Mouse (Mus musculus): ENCODE data around the gene Kctd15. TPM values are rescaled to one million over a fixed set of nuclear protein-coding genes. Genes with fewer than 3 reads are reported as not detected.

Kctd15 gene
- polyA plus RNA-seq, 2 experiments = 18.7 to 77.1 TPM

DNA sequence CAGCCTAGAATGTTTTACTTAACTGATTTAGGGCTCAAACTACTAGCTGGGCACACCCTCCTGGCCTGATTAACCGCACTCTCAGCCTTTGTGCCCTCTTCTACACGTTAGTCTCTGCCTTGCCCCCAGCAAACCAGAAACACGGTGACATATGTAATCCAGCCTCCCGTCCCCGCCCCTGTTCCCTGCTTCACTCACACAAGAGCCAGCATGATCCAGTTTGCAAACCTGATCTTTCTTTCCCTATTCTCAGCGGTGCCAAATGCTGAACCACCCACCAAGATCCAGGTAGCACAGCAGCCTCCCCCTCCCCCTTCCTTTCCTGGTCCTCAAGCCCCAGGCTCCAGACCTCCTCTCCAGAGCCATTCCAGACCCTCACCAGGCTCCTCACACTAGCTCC is 13.2 kb downstream of the Kctd15 start:
- ATAC-seq (ENCODE audit: low FRiP score, low read depth) = no peak
- Histone ChIP-seq H3K4me3 (replicated peaks; ENCODE audit: low read length) (no peak overlapping the region), H3K9ac (ENCODE audit: low read depth, low read length, severe bottlenecking) (no peak overlapping the region), H3K27ac (replicated peaks; ENCODE audit: low read depth, low read length) (no peak overlapping the region), H3K9me3 (ENCODE audit: control insufficient read depth, low read length) (no peaks in the 10 kb centered on the region), H3K36me3 (ENCODE audit: control insufficient read depth, insufficient read depth, low read length) (peaks cover 97% of the 10 kb centered on the region), H3K27me3 (ENCODE audit: control insufficient read depth, insufficient read depth, low read length) (no peaks in the 10 kb centered on the region), H3K4me2 (replicated peaks; ENCODE audit: low read depth, low read length, severe bottlenecking) (no peak overlapping the region), H3K4me1 (ENCODE audit: control insufficient read depth, insufficient read depth, low read length) (0 out of 2 replicates have a peak, but pooled peaks cover 8% of the 10 kb centered on the region)
- no peak for TF ChIP-seq POLR2A (IDR thresholded peaks at IDR 0.05; ENCODE audit: borderline replicate concordance, extremely low read depth, insufficient read depth, insufficient read length)
- 55% methylated on average over 6 of the region's 6 CpGs for WGBS
- DNase-seq (ENCODE audit: low spot score) = no peak

DNA sequence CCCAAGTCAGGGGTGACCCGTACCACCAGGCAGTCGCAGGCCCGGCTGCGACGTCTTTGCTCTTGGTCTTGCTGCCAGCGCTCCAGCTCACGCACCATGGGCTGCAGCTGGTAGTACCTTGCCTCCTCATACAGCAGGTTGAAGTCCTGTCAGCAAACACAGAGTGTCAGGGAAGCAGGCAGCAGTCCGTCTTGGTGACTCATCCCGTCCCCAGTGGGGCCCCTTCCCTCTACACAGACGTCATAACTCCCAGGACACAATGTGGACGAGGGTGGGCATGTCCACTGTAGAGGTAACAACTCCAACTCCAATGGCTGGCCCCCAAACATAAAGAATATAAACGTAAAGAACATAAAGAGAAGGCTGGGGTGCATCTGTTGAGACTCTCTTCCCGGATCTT is 14.6 kb downstream of the Kctd15 start:
- Histone ChIP-seq H3K27ac (replicated peaks; ENCODE audit: low read depth, low read length) (no peak overlapping the region), H3K4me2 (replicated peaks; ENCODE audit: low read depth, low read length, severe bottlenecking) (no peak overlapping the region), H3K27me3 (ENCODE audit: control insufficient read depth, insufficient read depth, low read length) (no peaks in the 10 kb centered on the region), H3K9ac (ENCODE audit: low read depth, low read length, severe bottlenecking) (no peak overlapping the region), H3K9me3 (ENCODE audit: control insufficient read depth, low read length) (no peaks in the 10 kb centered on the region), H3K4me1 (ENCODE audit: control insufficient read depth, insufficient read depth, low read length) (0 out of 2 replicates have a peak, but pooled peaks cover 2% of the 10 kb centered on the region), H3K36me3 (ENCODE audit: control insufficient read depth, insufficient read depth, low read length) (peaks cover 84% of the 10 kb centered on the region), H3K4me3 (replicated peaks; ENCODE audit: low read length) (no peak overlapping the region)
- ATAC-seq (ENCODE audit: low FRiP score, low read depth) = no peak
- no peak for TF ChIP-seq POLR2A (IDR thresholded peaks at IDR 0.05; ENCODE audit: borderline replicate concordance, extremely low read depth, insufficient read depth, insufficient read length)
- DNase-seq (ENCODE audit: low spot score) = no peak
- WGBS = 87% methylated on average over 13 of the region's 13 CpGs

DNA sequence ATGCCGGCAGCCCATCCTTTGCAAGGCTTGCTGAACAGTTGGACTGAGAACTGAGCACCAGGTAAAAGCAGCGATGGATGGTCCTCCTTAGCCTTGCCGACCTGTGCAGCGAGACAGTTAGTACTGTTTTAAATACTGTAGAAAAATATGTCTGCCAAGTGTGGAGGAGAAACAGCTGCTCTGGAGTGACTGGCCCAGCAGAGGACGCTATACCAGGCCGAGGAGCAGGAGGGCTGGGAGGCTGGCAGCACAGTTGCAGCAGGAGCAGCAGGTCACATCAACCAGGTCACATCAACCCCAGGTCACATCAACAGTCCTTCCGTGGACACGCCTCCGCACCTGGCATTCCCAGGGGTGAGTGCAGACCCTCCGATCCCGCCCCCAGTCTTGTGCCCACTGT is 16.7 kb downstream of the Kctd15 start:
- DNase-seq (ENCODE audit: low spot score) = no peak
- Histone ChIP-seq H3K9me3 (ENCODE audit: control insufficient read depth, low read length) (no peaks in the 10 kb centered on the region), H3K4me2 (replicated peaks; ENCODE audit: low read depth, low read length, severe bottlenecking) (no peak overlapping the region), H3K9ac (ENCODE audit: low read depth, low read length, severe bottlenecking) (no peak overlapping the region), H3K4me1 (ENCODE audit: control insufficient read depth, insufficient read depth, low read length) (no peaks in the 10 kb centered on the region), H3K36me3 (ENCODE audit: control insufficient read depth, insufficient read depth, low read length) (peaks cover 62% of the 10 kb centered on the region), H3K27ac (replicated peaks; ENCODE audit: low read depth, low read length) (no peak overlapping the region), H3K27me3 (ENCODE audit: control insufficient read depth, insufficient read depth, low read length) (no peaks in the 10 kb centered on the region), H3K4me3 (replicated peaks; ENCODE audit: low read length) (no peak overlapping the region)
- ATAC-seq (ENCODE audit: low FRiP score, low read depth) = no peak
- no peak for TF ChIP-seq POLR2A (IDR thresholded peaks at IDR 0.05; ENCODE audit: borderline replicate concordance, extremely low read depth, insufficient read depth, insufficient read length)
- WGBS = 89% methylated on average over 9 of the region's 11 CpGs

DNA sequence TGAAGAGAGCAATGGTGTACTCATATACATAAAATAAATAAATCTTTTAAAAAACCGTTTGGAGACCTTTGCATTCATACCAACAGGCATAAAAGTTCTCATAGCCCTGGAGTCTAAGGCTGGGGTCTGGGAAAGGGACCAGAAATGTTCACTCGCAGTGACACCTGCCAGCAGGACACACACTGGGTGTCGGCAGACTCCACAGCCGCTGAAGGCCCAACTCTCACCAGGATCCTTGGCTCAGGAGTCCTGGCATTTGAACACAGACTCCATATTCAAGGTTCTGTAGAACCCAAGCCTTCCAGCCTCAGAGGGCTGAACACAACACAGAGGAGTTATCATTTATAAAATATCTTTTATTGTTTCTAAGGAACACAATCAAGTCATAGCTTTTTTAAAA is 19.9 kb downstream of the Kctd15 start:
- Histone ChIP-seq H3K9ac (ENCODE audit: low read depth, low read length, severe bottlenecking) (no peak overlapping the region), H3K27ac (replicated peaks; ENCODE audit: low read depth, low read length) (no peak overlapping the region), H3K4me3 (replicated peaks; ENCODE audit: low read length) (no peak overlapping the region), H3K4me1 (ENCODE audit: control insufficient read depth, insufficient read depth, low read length) (no peaks in the 10 kb centered on the region), H3K9me3 (ENCODE audit: control insufficient read depth, low read length) (no peaks in the 10 kb centered on the region), H3K27me3 (ENCODE audit: control insufficient read depth, insufficient read depth, low read length) (no peaks in the 10 kb centered on the region), H3K36me3 (ENCODE audit: control insufficient read depth, insufficient read depth, low read length) (peaks cover 32% of the 10 kb centered on the region), H3K4me2 (replicated peaks; ENCODE audit: low read depth, low read length, severe bottlenecking) (no peak overlapping the region)
- WGBS = 76% methylated on average over 4 of the region's 4 CpGs
- no peak for DNase-seq (ENCODE audit: low spot score)
- ATAC-seq (ENCODE audit: low FRiP score, low read depth) = no peak
- no peak for TF ChIP-seq POLR2A (IDR thresholded peaks at IDR 0.05; ENCODE audit: borderline replicate concordance, extremely low read depth, insufficient read depth, insufficient read length)

DNA sequence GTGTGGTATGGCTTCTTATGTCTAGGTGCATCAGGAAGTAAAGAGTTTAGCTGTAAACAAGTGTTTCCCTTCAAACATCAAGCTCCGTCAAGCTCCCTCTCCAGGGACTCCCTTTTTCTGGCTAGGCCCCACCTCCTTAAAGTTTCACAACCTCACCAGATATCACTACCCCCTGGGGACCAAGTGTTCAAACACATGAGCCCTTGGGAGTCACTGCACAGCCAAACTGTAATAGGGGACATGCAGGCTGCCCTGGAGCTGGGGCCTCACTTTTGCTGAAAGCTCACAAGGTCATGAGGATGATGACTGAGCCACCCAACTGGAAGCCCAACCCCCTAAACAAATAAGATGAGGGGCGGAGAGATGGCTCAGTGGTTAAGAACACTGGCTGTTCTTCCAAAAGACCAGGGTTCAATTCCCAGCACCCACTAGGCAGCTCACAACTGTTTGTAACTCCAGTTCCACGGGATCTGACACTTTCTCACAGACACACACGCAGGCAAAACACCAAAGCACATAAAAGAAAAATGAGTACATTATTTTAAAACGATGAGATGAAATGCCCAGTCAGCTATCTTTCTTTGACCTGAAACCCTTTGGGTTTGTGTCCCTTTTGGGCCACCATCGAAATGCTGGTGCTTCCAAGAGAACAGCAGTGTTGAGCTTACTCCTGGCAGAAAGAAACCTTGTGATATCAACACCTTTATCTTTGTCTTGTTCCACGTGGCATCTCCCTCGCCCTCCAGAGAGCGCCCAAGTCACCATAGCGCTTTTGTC is 23.4 kb downstream of the Kctd15 start:
- no peak overlapping the region for H3K27ac ChIP-seq (replicated peaks; ENCODE audit: low read depth, low read length)
- no peaks in the 10 kb centered on the region for H3K27me3 ChIP-seq (ENCODE audit: control insufficient read depth, insufficient read depth, low read length)
- no peak overlapping the region for H3K4me2 ChIP-seq (replicated peaks; ENCODE audit: low read depth, low read length, severe bottlenecking)
- no peak overlapping the region for H3K9ac ChIP-seq (ENCODE audit: low read depth, low read length, severe bottlenecking)
- ATAC-seq (ENCODE audit: low FRiP score, low read depth) (no peak), DNase-seq (ENCODE audit: low spot score) (no peak)
- 84% methylated on average over 10 of the region's 10 CpGs for WGBS
- no peak overlapping the region for H3K4me3 ChIP-seq (replicated peaks; ENCODE audit: low read length)
- TF ChIP-seq POLR2A (IDR thresholded peaks at IDR 0.05; ENCODE audit: borderline replicate concordance, extremely low read depth, insufficient read depth, insufficient read length) = no peak
- no peaks in the 10 kb centered on the region for H3K36me3 ChIP-seq (ENCODE audit: control insufficient read depth, insufficient read depth, low read length)
- H3K9me3 ChIP-seq (ENCODE audit: control insufficient read depth, low read length) = no peaks in the 10 kb centered on the region
- H3K4me1 ChIP-seq (ENCODE audit: control insufficient read depth, insufficient read depth, low read length) = peaks cover 13% of the 10 kb centered on the region

All from limb, embryonic 14.5 days (tissue).